Comparison of ENCODE assay signal across 14 mouse cellular contexts in genomic region chr9:22058011-22058424, GRCm38 (mm10). TPM values are rescaled to one million over a fixed set of nuclear protein-coding genes. Genes with fewer than 3 reads are reported as not detected.
DNase-seq lines count a peak whose midpoint lies in the region.
"Had no signal": no experiment of that assay in that cellular context is flagged by ENCODE, and none has a peak within 500 bp of the region (broad histone marks: within the 10 kb centered on the region; RNA-seq: fewer than 3 reads in every experiment).

No protein-coding gene starts in this region.

- H3K27ac ChIP-seq in heart, embryonic 10.5 days: no peak overlapping the region
- H3K27ac ChIP-seq: forebrain, embryonic 12.5 days; limb, embryonic 15.5 days; stomach, embryonic 15.5 days had no signal

- DNase-seq in heart, adult 8-10 months (ENCODE audit: low spot score): peak; percentile 46
- no peak for DNase-seq in heart, embryonic 10.5 days (ENCODE audit: low spot score)
- DNase-seq in MN1 (ENCODE audit: low spot score): peak; percentile 60
- DNase-seq in cerebellum, adult 11-12 months: peak; percentile 86
- DNase-seq in heart, postnatal 14 days: peak; percentile 45 to 56
- DNase-seq in kidney, postnatal 36 days: no peak
- DNase-seq in frontal cortex, postnatal 14 days (ENCODE audit: low spot score in 2 of 2): no peak
- DNase-seq in testis, postnatal 10 days (ENCODE audit: low spot score): no peak
- DNase-seq: kidney, adult 9 months had no signal

- peaks cover 36% of the 10 kb centered on the region for H3K27me3 ChIP-seq in heart, embryonic 10.5 days (ENCODE audit: insufficient read depth, poor library complexity, severe bottlenecking)

- no peak overlapping the region for H3K4me3 ChIP-seq in heart, embryonic 10.5 days
- H3K4me3 ChIP-seq: forebrain, embryonic 12.5 days; limb, embryonic 15.5 days; stomach, embryonic 15.5 days had no signal

- 83% methylated on average over 9 of the region's 9 CpGs for WGBS in heart, embryonic 10.5 days

- H3K4me1 ChIP-seq in heart, embryonic 10.5 days: peaks cover 10% of the 10 kb centered on the region

- H3K9me3 ChIP-seq in heart, embryonic 10.5 days: no peaks in the 10 kb centered on the region
- H3K9me3 ChIP-seq: forebrain, embryonic 12.5 days; limb, embryonic 15.5 days; stomach, embryonic 15.5 days had no signal

- intact Hi-C loops in heart, postnatal 14 days (cut with DNase I): no loop called here

- H3K36me3 ChIP-seq in heart, embryonic 10.5 days: peaks cover 52% of the 10 kb centered on the region

RNA-seq across cellular contexts. Expression of gene Elavl3, which starts 6.2 kb away (rescaled TPM):
- under 1 TPM; 0.08 to 0.25 (median 0.11) TPM for total RNA-seq in heart, adult 8-10 months (2022)
- 0.15 and 0.29 TPM in 2 replicates for polyA plus RNA-seq in heart, embryonic 10.5 days (2016; fragmentation: Nextera tagmentation; extraction: Ambion mirVana)
- total RNA-seq in heart, postnatal 14 days (2021): 1 to 10 TPM in 1 of 2 experiments, under 1 TPM in 1; 0.12 to 1.1 TPM

RNA-seq across cellular contexts. Expression of gene Gm49318, which starts 13.0 kb away (rescaled TPM):
- total RNA-seq in heart, adult 8-10 months (2022): under 1 TPM in 1 of 4 experiments, not detected in 3; 0.66 TPM
- polyA plus RNA-seq in heart, embryonic 10.5 days (2016; fragmentation: Nextera tagmentation; extraction: Ambion mirVana): not detected in 2 replicates
- not detected for total RNA-seq in heart, postnatal 14 days (2021)
- polyA plus RNA-seq: forebrain, embryonic 12.5 days; heart, embryonic 14.5 days; limb, embryonic 15.5 days; lung, postnatal 0 days; stomach, embryonic 15.5 days had no signal

RNA-seq across cellular contexts. Expression of gene Zfp653, which starts 13.2 kb away (rescaled TPM):
- 1 to 10 TPM; 3.0 to 5.0 (median 4.7) TPM for total RNA-seq in heart, adult 8-10 months (2022)
- polyA plus RNA-seq in heart, embryonic 10.5 days (2016; fragmentation: Nextera tagmentation; extraction: Ambion mirVana): 9.6 and 10.8 TPM in 2 replicates
- 1 to 10 TPM; 5.3 to 6.4 TPM for total RNA-seq in heart, postnatal 14 days (2021)

RNA-seq across cellular contexts. Expression of gene Ecsit, which starts 27.2 kb away (rescaled TPM):
- 100 to 1,000 TPM; 101 to 109 (median 106) TPM for total RNA-seq in heart, adult 8-10 months (2022)
- polyA plus RNA-seq in heart, embryonic 10.5 days (2016; fragmentation: Nextera tagmentation; extraction: Ambion mirVana): 58.4 and 65.6 TPM in 2 replicates
- total RNA-seq in heart, postnatal 14 days (2021): 10 to 100 TPM; 91.7 to 91.8 TPM

RNA-seq across cellular contexts. Expression of gene Cnn1, which starts 41.0 kb away (rescaled TPM):
- 1 to 10 TPM; 3.4 to 8.7 (median 6.1) TPM for total RNA-seq in heart, adult 8-10 months (2022)
- polyA plus RNA-seq in heart, embryonic 10.5 days (2016; fragmentation: Nextera tagmentation; extraction: Ambion mirVana): 246 and 375 TPM in 2 replicates
- total RNA-seq in heart, postnatal 14 days (2021): 1 to 10 TPM; 5.4 to 9.5 TPM

Comparison
In these comparisons a context has a peak if more than half of its experiments do, and no peak if none do; other contexts are left out.
1. DNase-seq: peak in heart, adult 8-10 months (single experiment), MN1 (single experiment), cerebellum, adult 11-12 months (single experiment) and heart, postnatal 14 days (2 of 2); none in heart, embryonic 10.5 days (single experiment), kidney, postnatal 36 days (0 of 2), frontal cortex, postnatal 14 days (0 of 2) and testis, postnatal 10 days (single experiment).